Mouse (Mus musculus) embryo, embryonic 11.5 days (tissue): ENCODE measurements around the gene Arhgef5.

ENCODE experiments used
- DNase-seq: peaks from one replicate; pipeline ENCODE4 v3.0.0-alpha.2; 2012; ENCODE audit warnings: low read depth, low spot score

Gene Arhgef5

DNA sequence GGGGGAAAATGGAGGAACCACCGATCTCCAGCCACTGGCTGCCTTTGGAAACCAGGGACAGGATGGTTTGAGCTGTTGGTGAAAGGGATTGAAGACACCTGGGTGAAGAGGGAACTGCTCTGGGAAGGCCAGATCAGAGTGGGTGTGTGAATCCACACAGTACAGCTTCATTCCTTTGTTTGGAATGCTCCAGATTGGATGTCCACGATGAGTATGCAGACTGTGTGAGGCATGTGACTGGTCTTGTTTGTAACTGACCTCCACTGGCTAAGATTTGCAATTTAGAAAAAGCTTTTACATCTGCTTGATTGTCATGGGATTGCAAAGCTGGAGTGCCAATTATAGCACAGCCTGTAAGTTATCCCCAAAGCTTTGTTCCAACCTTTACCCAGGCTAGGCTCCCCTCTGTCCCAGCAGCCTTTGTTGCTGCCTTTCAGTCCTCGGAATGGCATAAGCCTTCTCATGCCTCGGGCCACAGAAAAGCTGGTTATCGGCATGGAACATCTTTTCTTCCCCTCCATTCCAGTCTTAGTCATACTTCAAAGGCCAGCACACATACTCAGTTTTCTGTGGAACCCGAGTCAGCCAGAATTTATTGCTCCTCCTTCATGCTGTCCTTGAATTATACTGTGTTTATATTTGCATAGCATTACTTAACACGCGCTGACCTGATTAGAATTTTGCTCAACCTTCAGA lies 47.7 kb downstream of the Arhgef5 start:
- no peak for DNase-seq

DNA sequence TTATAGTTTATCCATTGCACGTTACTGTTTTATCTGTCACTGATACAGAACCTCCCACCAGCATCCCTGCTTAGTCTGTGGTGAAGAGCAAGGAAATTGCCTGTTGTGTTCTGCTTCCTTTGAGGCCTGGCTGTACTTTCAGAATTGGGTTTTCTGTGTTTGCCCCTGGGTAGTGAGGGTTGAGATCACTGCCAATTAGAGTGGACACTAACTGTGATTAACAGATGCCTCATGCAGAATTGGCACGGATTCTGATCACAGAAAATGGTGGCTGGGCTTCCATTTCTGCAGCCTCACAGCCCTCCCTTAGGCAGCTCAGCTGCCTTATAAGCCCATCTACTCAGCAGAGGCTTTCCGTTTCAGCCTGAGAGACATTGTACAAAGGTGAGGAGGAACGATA lies 68.1 kb downstream of the Arhgef5 start:
- no peak for DNase-seq

GRCm38 (mm10) chr6:43335619-43336234 lies 70.3 kb downstream of the Arhgef5 start:
- no peak for DNase-seq

DNA sequence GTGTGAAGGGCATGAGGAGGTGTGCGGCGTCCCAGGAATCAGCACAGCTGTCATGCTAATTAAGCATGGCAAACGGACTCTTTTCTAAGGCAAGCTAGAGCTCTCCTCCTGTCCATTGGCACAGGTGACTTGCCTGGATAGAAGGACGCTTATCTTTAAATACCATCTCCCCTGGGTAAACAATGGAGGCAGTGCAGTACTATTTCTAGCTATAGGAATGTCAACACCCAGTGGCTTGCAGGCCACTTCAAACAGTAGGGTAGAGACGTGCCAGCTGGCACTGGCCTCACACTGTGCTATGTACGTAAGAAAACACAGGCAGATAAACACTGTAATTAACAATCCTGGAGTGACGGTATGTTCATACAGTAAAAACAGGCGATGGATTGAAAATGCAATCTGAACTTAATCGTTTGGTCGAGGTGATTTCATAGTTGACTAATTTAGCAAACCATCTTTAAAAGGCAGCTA lies 72.1 kb downstream of the Arhgef5 start:
- no peak for DNase-seq

DNA sequence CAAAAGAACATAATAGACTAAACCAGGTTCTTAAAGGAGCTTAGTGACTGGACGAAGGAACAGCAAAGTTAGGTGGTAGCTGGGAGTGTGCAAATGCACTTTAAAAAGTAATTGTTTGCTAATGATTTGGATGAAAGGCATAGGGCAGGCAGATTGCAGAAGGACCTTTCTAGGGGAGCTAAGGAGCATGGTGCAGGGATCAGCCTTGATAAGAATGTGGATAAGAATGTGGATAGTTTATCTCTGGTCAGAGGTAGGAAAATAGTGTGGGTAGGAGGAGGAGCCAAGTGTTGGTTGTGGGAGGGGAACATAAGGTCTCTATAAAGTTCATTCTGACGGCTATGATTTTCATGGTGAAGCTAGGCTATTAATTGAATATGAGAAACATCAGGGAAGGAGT lies 73.4 kb downstream of the Arhgef5 start:
- DNase-seq, result no peak
